Mouse (Mus musculus): ENCODE data around the gene Cntnap1. TPM values are rescaled to one million over a fixed set of nuclear protein-coding genes. Genes with fewer than 3 reads are reported as not detected.
A peak's percentile ranks its signal among the peaks of the same experiment; 100 is the strongest.

Cntnap1 gene
- polyA plus RNA-seq, 1 experiment from 2014 or later: 3.8 TPM

- Histone ChIP-seq H3K9ac (no peak overlapping the region), H3K36me3 (replicated peaks) (no peaks in the 10 kb centered on the region), H3K27me3 (replicated peaks) (no peaks in the 10 kb centered on the region), H3K9me3 (no peaks in the 10 kb centered on the region), H3K4me3 (no peak overlapping the region), H3K4me1 (peaks cover 7% of the 10 kb centered on the region), H3K27ac (no peak overlapping the region), H3K4me2 (no peak overlapping the region)
- ATAC-seq (replicated peaks): no peak
- 93% methylated on average over 3 of the region's 3 CpGs for WGBS
These were observed 54.0 kb downstream of the Cntnap1 start for GRCm38 (mm10) chr11:101224337-101224736.

GRCm38 (mm10) chr11:101225331-101226064 lies 55.2 kb downstream of the Cntnap1 start:
- Histone ChIP-seq H3K27ac (no peak overlapping the region), H3K27me3 (replicated peaks) (0 out of 2 replicates have a peak, but pooled peaks cover 2% of the 10 kb centered on the region), H3K4me2 (peak overlapping the region; percentile 86), H3K4me1 (peaks cover 7% of the 10 kb centered on the region), H3K9me3 (no peaks in the 10 kb centered on the region), H3K36me3 (replicated peaks) (no peaks in the 10 kb centered on the region), H3K9ac (peak overlapping the region; percentile 79), H3K4me3 (peak overlapping the region; percentile 74)
- ATAC-seq (replicated peaks): no peak
- 20% methylated on average over 25 of the region's 25 CpGs for WGBS

- Histone ChIP-seq H3K4me2 (peak within 1 kb of the TSS; percentile 86), H3K4me3 (peak within 1 kb of the TSS; percentile 74), H3K27me3 (replicated peaks) (0 out of 2 replicates have a peak, but pooled peaks cover 3% of the 10 kb centered on the region), H3K9me3 (no peaks in the 10 kb centered on the region), H3K9ac (peak within 1 kb of the TSS; percentile 79), H3K36me3 (replicated peaks) (no peaks in the 10 kb centered on the region), H3K27ac (no peak within 1 kb of the TSS; the same call in 1 of the 2 replicates), H3K4me1 (peaks cover 7% of the 10 kb centered on the region)
- peak; percentile 96 for ATAC-seq (replicated peaks)
- WGBS: 1% methylated on average over 56 of the region's 56 CpGs
These were observed 55.9 kb downstream of the Cntnap1 start, which contains the start of gene Ezh1 for GRCm38 (mm10) chr11:101226065-101226701. TSS of gene Ezh1 (minus strand) at chr11:101226463.

GRCm38 (mm10) chr11:101229361-101229900 lies 59.1 kb downstream of the Cntnap1 start:
- peaks cover 7% of the 10 kb centered on the region for H3K4me1 ChIP-seq
- H3K27me3 ChIP-seq (replicated peaks): 0 out of 2 replicates have a peak, but pooled peaks cover 3% of the 10 kb centered on the region
- H3K9me3 ChIP-seq: no peaks in the 10 kb centered on the region
- H3K36me3 ChIP-seq (replicated peaks): no peaks in the 10 kb centered on the region
- no peak for ATAC-seq (replicated peaks)
- H3K4me2 ChIP-seq: no peak overlapping the region
- WGBS: 27% methylated on average over 8 of the region's 8 CpGs
- H3K4me3 ChIP-seq: no peak overlapping the region
- no peak overlapping the region for H3K27ac ChIP-seq
- no peak overlapping the region for H3K9ac ChIP-seq

- no peaks in the 10 kb centered on the region for H3K36me3 ChIP-seq (replicated peaks)
- WGBS: 26% methylated on average over 2 of the region's 2 CpGs
- H3K4me3 ChIP-seq: no peak overlapping the region
- no peak for ATAC-seq (replicated peaks)
- no peak overlapping the region for H3K4me2 ChIP-seq
- peaks cover 7% of the 10 kb centered on the region for H3K4me1 ChIP-seq
- no peak overlapping the region for H3K9ac ChIP-seq
- H3K9me3 ChIP-seq: no peaks in the 10 kb centered on the region
- 0 out of 2 replicates have a peak, but pooled peaks cover 3% of the 10 kb centered on the region for H3K27me3 ChIP-seq (replicated peaks)
- 0 out of 2 replicates have a peak overlapping the region, but pooled peaks have one; percentile 21 for H3K27ac ChIP-seq
These were observed 59.8 kb downstream of the Cntnap1 start for GRCm38 (mm10) chr11:101230061-101230511.

GRCm38 (mm10) chr11:101230526-101230925 lies 60.2 kb downstream of the Cntnap1 start:
- Histone ChIP-seq H3K9ac (no peak overlapping the region), H3K27me3 (replicated peaks) (0 out of 2 replicates have a peak, but pooled peaks cover 3% of the 10 kb centered on the region), H3K9me3 (no peaks in the 10 kb centered on the region), H3K36me3 (replicated peaks) (no peaks in the 10 kb centered on the region), H3K4me2 (no peak overlapping the region), H3K27ac (0 out of 2 replicates have a peak overlapping the region, but pooled peaks have one; percentile 21), H3K4me3 (no peak overlapping the region), H3K4me1 (peaks cover 2% of the 10 kb centered on the region; the same call in 1 of the 2 replicates)
- no peak for ATAC-seq (replicated peaks)
- 17% methylated on average over 5 of the region's 5 CpGs for WGBS

GRCm38 (mm10) chr11:101230991-101231871 lies 60.9 kb downstream of the Cntnap1 start:
- 14% methylated on average over 18 of the region's 18 CpGs for WGBS
- Histone ChIP-seq H3K27ac (0 out of 2 replicates have a peak overlapping the region, but pooled peaks have one; percentile 42), H3K4me3 (no peak overlapping the region), H3K9me3 (no peaks in the 10 kb centered on the region), H3K27me3 (replicated peaks) (0 out of 2 replicates have a peak, but pooled peaks cover 3% of the 10 kb centered on the region), H3K36me3 (replicated peaks) (no peaks in the 10 kb centered on the region), H3K9ac (no peak overlapping the region), H3K4me2 (no peak overlapping the region), H3K4me1 (no peaks in the 10 kb centered on the region)
- ATAC-seq (replicated peaks): no peak

- H3K27me3 ChIP-seq (replicated peaks): 0 out of 2 replicates have a peak, but pooled peaks cover 3% of the 10 kb centered on the region
- no peak overlapping the region for H3K4me3 ChIP-seq
- no peaks in the 10 kb centered on the region for H3K36me3 ChIP-seq (replicated peaks)
- ATAC-seq (replicated peaks): no peak
- WGBS: 61% methylated on average over 6 of the region's 6 CpGs
- H3K27ac ChIP-seq: 0 out of 2 replicates have a peak overlapping the region, but pooled peaks have one; percentile 42
- H3K4me2 ChIP-seq: no peak overlapping the region
- no peak overlapping the region for H3K9ac ChIP-seq
- no peaks in the 10 kb centered on the region for H3K9me3 ChIP-seq
- H3K4me1 ChIP-seq: no peaks in the 10 kb centered on the region
These were observed 61.9 kb downstream of the Cntnap1 start for GRCm38 (mm10) chr11:101232010-101232839.

- H3K4me1 ChIP-seq: no peaks in the 10 kb centered on the region
- H3K9ac ChIP-seq: no peak overlapping the region
- no peak overlapping the region for H3K27ac ChIP-seq
- no peak for ATAC-seq (replicated peaks)
- WGBS: 91% methylated on average over 1 of the region's 1 CpGs
- 0 out of 2 replicates have a peak, but pooled peaks cover 3% of the 10 kb centered on the region for H3K27me3 ChIP-seq (replicated peaks)
- no peaks in the 10 kb centered on the region for H3K36me3 ChIP-seq (replicated peaks)
- H3K4me2 ChIP-seq: no peak overlapping the region
- no peaks in the 10 kb centered on the region for H3K9me3 ChIP-seq
- H3K4me3 ChIP-seq: no peak overlapping the region
These were observed 62.9 kb downstream of the Cntnap1 start for GRCm38 (mm10) chr11:101233240-101233639.

- H3K9me3 ChIP-seq: no peaks in the 10 kb centered on the region
- H3K4me1 ChIP-seq: no peaks in the 10 kb centered on the region
- no peak overlapping the region for H3K9ac ChIP-seq
- no peak for ATAC-seq (replicated peaks)
- no peak overlapping the region for H3K4me2 ChIP-seq
- H3K27me3 ChIP-seq (replicated peaks): 0 out of 2 replicates have a peak, but pooled peaks cover 3% of the 10 kb centered on the region
- H3K27ac ChIP-seq: no peak overlapping the region
- no peak overlapping the region for H3K4me3 ChIP-seq
- H3K36me3 ChIP-seq (replicated peaks): no peaks in the 10 kb centered on the region
These were observed 63.8 kb downstream of the Cntnap1 start for GRCm38 (mm10) chr11:101234124-101234523.

- Histone ChIP-seq H3K27me3 (replicated peaks) (0 out of 2 replicates have a peak, but pooled peaks cover 2% of the 10 kb centered on the region), H3K4me1 (no peaks in the 10 kb centered on the region), H3K4me3 (no peak overlapping the region), H3K4me2 (no peak overlapping the region), H3K27ac (no peak overlapping the region), H3K9ac (no peak overlapping the region), H3K36me3 (replicated peaks) (no peaks in the 10 kb centered on the region), H3K9me3 (no peaks in the 10 kb centered on the region)
- ATAC-seq (replicated peaks): no peak
These were observed 65.1 kb downstream of the Cntnap1 start for GRCm38 (mm10) chr11:101235429-101235828.
